Mouse (Mus musculus): ENCODE data around the gene Reep3.

The Reep3 gene

GRCm38 (mm10) chr10:67053475-67053874 lies 43.3 kb downstream of the Reep3 start:
- DNase-seq (ENCODE audit: inconsistent ontology term), result peak; percentile 49

- no peak for DNase-seq (ENCODE audit: inconsistent ontology term)
These were observed 44.3 kb downstream of the Reep3 start for GRCm38 (mm10) chr10:67052429-67052828.

- DNase-seq (ENCODE audit: inconsistent ontology term), result no peak
These were observed 45.3 kb downstream of the Reep3 start for GRCm38 (mm10) chr10:67051466-67051865.

GRCm38 (mm10) chr10:67050766-67051165 lies 46.0 kb downstream of the Reep3 start:
- DNase-seq (ENCODE audit: inconsistent ontology term), result no peak

- no peak for DNase-seq (ENCODE audit: inconsistent ontology term)
These were observed 47.1 kb downstream of the Reep3 start for GRCm38 (mm10) chr10:67049621-67050020.

GRCm38 (mm10) chr10:67048871-67049615 lies 47.7 kb downstream of the Reep3 start:
- no peak for DNase-seq (ENCODE audit: inconsistent ontology term)

- no peak for DNase-seq (ENCODE audit: inconsistent ontology term)
These were observed 48.8 kb downstream of the Reep3 start for GRCm38 (mm10) chr10:67047712-67048645.

- DNase-seq (ENCODE audit: inconsistent ontology term), result no peak
These were observed 51.4 kb downstream of the Reep3 start for GRCm38 (mm10) chr10:67045192-67045899.

GRCm38 (mm10) chr10:67044346-67044745 lies 52.4 kb downstream of the Reep3 start:
- DNase-seq (ENCODE audit: inconsistent ontology term), result no peak

GRCm38 (mm10) chr10:67043236-67043635 lies 53.5 kb downstream of the Reep3 start:
- no peak for DNase-seq (ENCODE audit: inconsistent ontology term)

GRCm38 (mm10) chr10:67040410-67040809 lies 56.3 kb downstream of the Reep3 start:
- no peak for DNase-seq (ENCODE audit: inconsistent ontology term)

GRCm38 (mm10) chr10:67039001-67039400 lies 57.7 kb downstream of the Reep3 start:
- DNase-seq (ENCODE audit: inconsistent ontology term), result no peak

GRCm38 (mm10) chr10:67036542-67036941 lies 60.2 kb downstream of the Reep3 start:
- DNase-seq (ENCODE audit: inconsistent ontology term), result no peak

- no peak for DNase-seq (ENCODE audit: inconsistent ontology term)
These were observed 60.6 kb downstream of the Reep3 start for GRCm38 (mm10) chr10:67036141-67036540.

- DNase-seq (ENCODE audit: inconsistent ontology term), result no peak
These were observed 65.6 kb downstream of the Reep3 start for GRCm38 (mm10) chr10:67031186-67031585.

- DNase-seq (ENCODE audit: inconsistent ontology term), result no peak
These were observed 67.4 kb downstream of the Reep3 start for GRCm38 (mm10) chr10:67029297-67029696.

GRCm38 (mm10) chr10:67026375-67026774 lies 70.4 kb downstream of the Reep3 start:
- DNase-seq (ENCODE audit: inconsistent ontology term), result no peak

- peak; percentile 68 for DNase-seq (ENCODE audit: inconsistent ontology term)
These were observed 71.0 kb downstream of the Reep3 start for GRCm38 (mm10) chr10:67025573-67026236.

- DNase-seq (ENCODE audit: inconsistent ontology term), result no peak
These were observed 72.4 kb downstream of the Reep3 start for GRCm38 (mm10) chr10:67024391-67024790.

- no peak for DNase-seq (ENCODE audit: inconsistent ontology term)
These were observed 73.7 kb downstream of the Reep3 start for GRCm38 (mm10) chr10:67023092-67023491.

GRCm38 (mm10) chr10:67021494-67021893 lies 75.3 kb downstream of the Reep3 start:
- DNase-seq (ENCODE audit: inconsistent ontology term), result no peak

GRCm38 (mm10) chr10:67018875-67019274 lies 77.9 kb downstream of the Reep3 start:
- DNase-seq (ENCODE audit: inconsistent ontology term), result peak; percentile 6

All from Muller cell, postnatal 12 days (primary cell).